Comparison of ENCODE assay signal across 8 mouse cellular contexts in the genomic region with DNA sequence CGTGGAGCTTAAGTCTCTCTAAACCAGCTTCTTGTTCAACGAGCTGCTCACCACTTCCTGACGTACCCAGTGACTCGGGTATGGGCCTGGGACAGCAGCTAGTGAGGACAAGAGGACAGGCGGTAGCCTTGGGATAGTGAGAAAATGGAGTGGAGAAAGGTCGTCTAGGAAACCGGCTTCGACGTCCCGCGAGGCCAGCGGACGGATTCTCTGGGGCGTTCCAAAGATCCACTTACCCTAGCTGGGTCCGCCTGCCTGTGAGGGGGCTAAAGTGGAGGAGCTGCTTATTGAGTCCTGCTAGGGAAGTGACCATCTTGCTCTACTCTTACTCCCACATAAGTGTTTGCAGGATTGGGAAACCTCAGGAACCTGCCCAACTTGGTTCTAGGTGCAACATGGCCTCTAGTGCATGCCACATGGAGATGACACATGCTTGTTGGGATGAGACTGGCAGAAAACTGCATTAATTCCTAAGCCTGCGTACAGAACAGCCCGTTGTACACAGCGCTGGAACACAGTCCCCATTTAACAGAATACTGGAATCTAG. TPM values are rescaled to one million over a fixed set of nuclear protein-coding genes. Genes with fewer than 3 reads are reported as not detected.
A peak's percentile ranks its signal among the peaks of the same experiment; 100 is the strongest.
DNase-seq lines count a peak whose midpoint lies in the region; ATAC-seq and TF ChIP-seq lines count a peak whose summit lies in the region.

No protein-coding gene starts in this region.

- peak overlapping the region; percentile 42; the same call in 1 of the 2 replicates for H3K27ac ChIP-seq in CH12.LX (ENCODE audit: insufficient read depth, low read depth)
- peak overlapping the region; percentile 82 for H3K27ac ChIP-seq in forebrain, embryonic 14.5 days (ENCODE audit: low read depth, low read length)
- peak overlapping the region; percentile 83 for H3K27ac ChIP-seq in liver, embryonic 15.5 days (replicated peaks)

- in situ Hi-C loops in CH12.LX (cut with MboI; ENCODE audit: low pct_ligation_motif_present, low pct_unique_long_range_greater_than_20kb, low sequenced_read_pairs) = no loop called here

- TF ChIP-seq CTCF in CH12.LX (conservative IDR thresholded peaks at IDR 0.05 in 1 of 2, IDR thresholded peaks at IDR 0.05 in 1 of 2; ENCODE audit: low read depth in 2 of 2, low read length in 2 of 2) = no peak

- H3K9me3 ChIP-seq in CH12.LX (replicated peaks; ENCODE audit: low read length) = no peaks in the 10 kb centered on the region
- H3K9me3 ChIP-seq in forebrain, embryonic 14.5 days (replicated peaks; ENCODE audit: control insufficient read depth, low read length) = no peaks in the 10 kb centered on the region
- no peaks in the 10 kb centered on the region for H3K9me3 ChIP-seq in liver, embryonic 15.5 days (replicated peaks)

- H3K9ac ChIP-seq in CH12.LX (ENCODE audit: insufficient read depth, low read depth) = peak overlapping the region; percentile 63
- H3K9ac ChIP-seq in forebrain, embryonic 14.5 days (ENCODE audit: low read length) = peak overlapping the region; percentile 71
- peak overlapping the region; percentile 61 for H3K9ac ChIP-seq in liver, embryonic 15.5 days

- dilution Hi-C loops in CH12.LX (cut with MboI; ENCODE audit: extremely low pct_ligation_motif_present, extremely low pct_unique_long_range_greater_than_20kb, low sequenced_read_pairs) = no loop called here

- peaks cover 16 to 50% of the 10 kb centered on the region in 2 experiments for H3K4me1 ChIP-seq in CH12.LX (ENCODE audit: control insufficient read depth in 1 of 2, insufficient read depth in 2 of 2)
- peaks cover 15% of the 10 kb centered on the region for H3K4me1 ChIP-seq in forebrain, embryonic 14.5 days (ENCODE audit: control insufficient read depth, insufficient read depth, low read length)
- peaks cover 60% of the 10 kb centered on the region for H3K4me1 ChIP-seq in liver, embryonic 15.5 days (replicated peaks)

- intact Hi-C loops in gastrocnemius, postnatal 14 days (cut with DNase I; ENCODE audit: low total_unique reads) = no loop called here

- H3K27me3 ChIP-seq in CH12.LX (replicated peaks) = no peaks in the 10 kb centered on the region
- no peaks in the 10 kb centered on the region for H3K27me3 ChIP-seq in forebrain, embryonic 14.5 days (replicated peaks; ENCODE audit: control insufficient read depth, insufficient read depth, low read length)
- H3K27me3 ChIP-seq in liver, embryonic 15.5 days = no peaks in the 10 kb centered on the region

- whole genome bisulfite sequencing in forebrain, embryonic 14.5 days = 13% methylated on average over 18 of the region's 18 CpGs
- WGBS in liver, embryonic 15.5 days (ENCODE audit: insufficient replicate concordance) = 17% methylated on average over 18 of the region's 18 CpGs

- H3K79me2 ChIP-seq in CH12.LX (replicated peaks; ENCODE audit: control insufficient read depth, extremely low read depth, insufficient read depth, poor library complexity, severe bottlenecking) = peaks cover 34% of the 10 kb centered on the region

- peak overlapping the region; percentile 48 for H3K4me2 ChIP-seq in CH12.LX (ENCODE audit: insufficient read depth, low read depth, poor library complexity, severe bottlenecking)
- peak overlapping the region; percentile 84 for H3K4me2 ChIP-seq in forebrain, embryonic 14.5 days (ENCODE audit: low read length)
- peak overlapping the region; percentile 94 for H3K4me2 ChIP-seq in liver, embryonic 15.5 days

- peaks cover 4 to 11% of the 10 kb centered on the region in 2 experiments for H3K36me3 ChIP-seq in CH12.LX (replicated peaks in 1 of 2; ENCODE audit: control insufficient read depth in 1 of 2, insufficient read depth in 1 of 2, low read length in 1 of 2)
- H3K36me3 ChIP-seq in forebrain, embryonic 14.5 days (ENCODE audit: control insufficient read depth, insufficient read depth, low read length) = no peaks in the 10 kb centered on the region
- H3K36me3 ChIP-seq in liver, embryonic 15.5 days (replicated peaks) = no peaks in the 10 kb centered on the region

- DNase-seq in gastrocnemius, postnatal 14 days = peak; percentile 47
- DNase-seq in gastrocnemius, postnatal 4 days (ENCODE audit: low spot score in 2 of 2) = no peak
- DNase-seq in CH12.LX (ENCODE audit: extremely low read depth) = no peak
- DNase-seq in forebrain, embryonic 14.5 days (ENCODE audit: low spot score) = no peak
- no peak for DNase-seq in cerebellum, postnatal 25 days
- no peak for DNase-seq in embryo, embryonic 10 days (ENCODE audit: low spot score)

- TF ChIP-seq EP300 in CH12.LX (IDR thresholded peaks at IDR 0.05; ENCODE audit: low read length) = no peak

- no peak for TF ChIP-seq RAD21 in CH12.LX (IDR thresholded peaks at IDR 0.05; ENCODE audit: low read depth, low read length)

- peak; percentile 0; the same call in 1 of the 2 replicates for ATAC-seq in forebrain, embryonic 14.5 days
- no peak; the same call in 1 of the 2 replicates for ATAC-seq in liver, embryonic 15.5 days (ENCODE audit: insufficient read depth)
- ATAC-seq in inflammation-experienced regulatory T-cells, adult 6 months = no peak

- H3K4me3 ChIP-seq in CH12.LX (replicated peaks in 1 of 3; ENCODE audit: low read depth in 2 of 3, low read length in 2 of 3, poor library complexity in 1 of 3) = peak overlapping the region; percentile 55 to 59 (median 59)
- peak overlapping the region; percentile 74 for H3K4me3 ChIP-seq in forebrain, embryonic 14.5 days (ENCODE audit: low read depth, low read length)
- H3K4me3 ChIP-seq in liver, embryonic 15.5 days (replicated peaks) = peak overlapping the region; percentile 90

- TF ChIP-seq POLR2A in CH12.LX (IDR thresholded peaks at IDR 0.05; ENCODE audit: low read depth, low read length) = no peak; the same call in 1 of the 2 replicates

TF ChIP-seq in CH12.LX, 34 proteins besides CTCF, POLR2A, EP300 and RAD21:
- TF ChIP-seq ETS1 (conservative IDR thresholded peaks at IDR 0.05; ENCODE audit: low read depth, low read length) (no peak), MAX (IDR thresholded peaks at IDR 0.05; ENCODE audit: low read length) (no peak), JUN (IDR thresholded peaks at IDR 0.05; ENCODE audit: insufficient read depth, low read depth, low read length) (no peak), ELF1 (IDR thresholded peaks at IDR 0.05; ENCODE audit: low read depth, low read length) (no peak), KAT2A (IDR thresholded peaks at IDR 0.05; ENCODE audit: insufficient replicate concordance, low read length) (no peak), RCOR1 (conservative IDR thresholded peaks at IDR 0.05; ENCODE audit: low read depth, low read length) (no peak; the same call in 1 of the 2 replicates), POLR2AphosphoS2 (IDR thresholded peaks at IDR 0.05; ENCODE audit: low read depth, low read length) (no peak), TBP (conservative IDR thresholded peaks at IDR 0.05; ENCODE audit: low read depth, low read length) (no peak), SMC3 (IDR thresholded peaks at IDR 0.05; ENCODE audit: low read depth, low read length) (no peak), UBTF (IDR thresholded peaks at IDR 0.05; ENCODE audit: low read depth, low read length) (no peak), BHLHE40 (IDR thresholded peaks at IDR 0.05; ENCODE audit: low read depth, low read length) (no peak), CHD1 (IDR thresholded peaks at IDR 0.05; ENCODE audit: low read depth, low read length) (no peak), E2F4 (IDR thresholded peaks at IDR 0.05; ENCODE audit: insufficient replicate concordance, low read depth, low read length) (no peak), GABPA (IDR thresholded peaks at IDR 0.05; ENCODE audit: insufficient replicate concordance, low read depth, low read length) (no peak), ZMIZ1 (IDR thresholded peaks at IDR 0.05; ENCODE audit: low read depth, low read length) (no peak)
TF ChIP-seq in CH12.LX: peak in this region for 0.

RNA-seq across cellular contexts. Expression of a gene that starts 0.7 kb away (rescaled TPM):
- total RNA-seq in gastrocnemius, postnatal 14 days (2021) = 10 to 100 TPM; 36.3 to 38.8 TPM
- total RNA-seq in gastrocnemius, postnatal 4 days (2021) = 10 to 100 TPM; 89.0 to 91.4 TPM
- 39.5 and 46.6 TPM in 2 replicates for total RNA-seq in CH12.LX (2012; rRNA removed)
- total RNA-seq in CH12.LX (2014; rRNA removed) = 59.6 and 66.6 TPM in 2 replicates
- polyA plus RNA-seq in CH12.LX (2012; ENCODE audit: insufficient read length, low read depth) = 72.4 and 80.2 TPM in 2 replicates
- polyA plus RNA-seq in forebrain, embryonic 14.5 days (2014; fragmentation: Nextera tagmentation; extraction: Ambion mirVana) = 6.8 and 7.8 TPM in 2 replicates
- 33.6 and 34.8 TPM in 2 replicates for polyA plus RNA-seq in liver, embryonic 15.5 days (2015; fragmentation: Nextera tagmentation; extraction: Ambion mirVana)
- 10 to 100 TPM; 47.2 to 79.0 (median 56.0) TPM for polyA plus RNA-seq in inflammation-experienced regulatory T-cells, adult 6 months (2017; shearing (Covaris generic))
